Mouse (Mus musculus) CH12F3 (cell line): ENCODE measurements around the gene Foxp1.

Experiments used
- in situ Hi-C: fragments of 300-500 bp; cut with MboI; formaldehyde crosslinking; loops from 2 replicates; pipeline ENCODE4 v1.14.3; 2020; ENCODE audit warnings: low sequenced_read_pairs

Gene Foxp1

DNA sequence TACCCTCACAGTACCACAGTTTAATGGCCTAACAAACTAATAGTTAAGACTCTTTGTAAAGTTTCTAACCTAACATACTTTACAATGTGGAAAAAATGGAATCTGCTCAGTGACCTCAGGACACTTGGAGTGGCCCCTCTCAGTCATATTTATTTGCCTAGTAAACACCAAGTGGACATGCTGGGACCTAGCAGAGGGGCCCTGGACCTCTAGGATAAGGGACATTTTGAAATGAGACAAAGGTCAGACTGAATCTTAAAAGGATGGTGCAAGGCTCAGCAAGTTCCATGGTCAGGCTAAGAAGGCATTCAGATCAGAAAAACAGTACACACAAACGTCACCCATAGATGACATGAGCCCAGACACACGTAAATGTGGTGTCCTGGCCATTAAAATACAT is 483.5 kb downstream of the Foxp1 start:
- in situ Hi-C loops = no loop called here

DNA sequence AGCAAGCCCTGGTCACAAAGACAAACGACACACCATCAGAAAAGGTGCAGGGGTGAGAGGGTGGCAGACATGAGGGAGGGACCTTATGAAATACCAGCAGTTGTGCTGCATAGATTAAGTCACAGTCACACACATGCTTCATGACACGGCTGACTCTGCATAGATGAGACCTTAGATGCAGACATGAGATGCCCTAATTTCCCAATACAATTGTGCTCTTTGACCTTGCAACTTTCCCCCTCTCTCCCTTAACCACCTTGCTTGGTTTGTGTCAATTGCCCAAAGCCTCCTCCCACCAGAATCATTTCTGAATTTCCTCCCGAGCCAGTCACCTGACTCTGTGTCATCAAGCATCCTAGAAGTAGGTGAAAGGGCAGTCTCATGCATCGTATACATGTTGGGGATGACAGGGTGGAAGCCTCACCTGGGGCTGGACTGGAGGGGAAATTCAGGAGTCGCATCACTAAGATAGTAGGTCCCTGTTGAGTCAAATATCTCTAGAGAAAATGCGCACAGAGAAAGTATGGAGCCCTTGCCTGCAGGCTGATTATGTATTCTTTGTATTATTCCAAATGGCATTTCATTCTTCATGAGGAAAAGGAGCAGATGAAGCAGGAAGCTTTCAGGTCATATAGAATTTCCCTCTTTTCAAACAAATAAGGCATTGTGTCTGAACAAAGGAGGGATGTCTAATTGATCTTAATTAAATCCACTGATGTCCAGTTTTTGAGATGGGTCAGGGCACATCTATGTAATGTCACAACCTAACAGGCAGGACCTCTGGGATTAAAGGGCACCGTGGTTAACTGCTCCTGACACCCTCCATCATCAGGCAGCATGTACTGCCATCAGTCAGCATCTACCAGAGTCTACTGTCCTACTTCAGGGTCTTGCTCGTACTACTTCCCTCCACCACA is 486.8 kb downstream of the Foxp1 start:
- in situ Hi-C loops = no loop called here

DNA sequence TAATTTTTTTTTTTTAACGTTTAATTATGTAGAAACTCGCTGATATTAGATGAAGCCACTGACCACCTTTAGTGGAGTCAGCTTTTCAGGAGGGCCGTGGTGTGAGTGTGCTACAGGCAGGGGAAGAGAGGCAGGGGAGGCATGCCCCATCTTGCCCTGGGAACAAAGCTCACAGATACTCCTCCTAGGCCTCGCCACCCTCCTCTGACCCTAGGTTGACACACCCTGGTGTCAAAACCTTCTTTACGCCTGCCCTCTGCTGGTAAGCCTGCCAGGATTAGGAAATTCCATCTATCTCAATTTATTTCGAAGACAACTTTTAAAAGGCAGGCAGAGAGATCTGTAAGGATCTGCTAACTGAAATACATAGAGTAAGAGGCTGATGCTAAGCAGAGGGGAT is 489.5 kb downstream of the Foxp1 start:
- in situ Hi-C loops = no loop called here

DNA sequence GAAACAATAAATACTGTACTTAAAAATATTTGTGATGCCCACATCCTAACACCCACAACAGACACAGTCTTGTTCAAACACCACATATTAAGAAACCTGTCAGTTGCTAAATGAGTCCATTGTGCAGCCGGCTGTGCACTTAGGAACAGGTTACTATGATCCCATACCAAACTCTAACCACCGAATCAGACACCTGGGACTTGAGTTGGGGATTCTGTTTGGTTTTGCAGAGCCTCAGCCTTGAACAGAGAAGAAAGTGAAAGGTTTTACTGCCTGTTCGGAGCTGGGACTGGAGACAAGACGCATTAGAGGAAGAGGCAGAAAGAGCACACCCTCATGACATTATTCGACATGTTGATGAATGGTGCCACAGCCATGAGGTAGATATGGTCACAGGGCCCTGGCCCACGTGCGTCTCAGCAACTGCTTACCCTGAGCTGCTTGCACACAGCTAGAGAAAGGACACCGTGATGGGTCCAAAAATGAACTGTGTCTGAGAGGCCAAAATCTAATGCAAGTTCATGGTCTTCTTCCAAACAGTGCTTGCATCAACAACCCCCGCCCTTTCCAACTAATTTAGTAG is 491.1 kb downstream of the Foxp1 start:
- in situ Hi-C loops = no loop called here

DNA sequence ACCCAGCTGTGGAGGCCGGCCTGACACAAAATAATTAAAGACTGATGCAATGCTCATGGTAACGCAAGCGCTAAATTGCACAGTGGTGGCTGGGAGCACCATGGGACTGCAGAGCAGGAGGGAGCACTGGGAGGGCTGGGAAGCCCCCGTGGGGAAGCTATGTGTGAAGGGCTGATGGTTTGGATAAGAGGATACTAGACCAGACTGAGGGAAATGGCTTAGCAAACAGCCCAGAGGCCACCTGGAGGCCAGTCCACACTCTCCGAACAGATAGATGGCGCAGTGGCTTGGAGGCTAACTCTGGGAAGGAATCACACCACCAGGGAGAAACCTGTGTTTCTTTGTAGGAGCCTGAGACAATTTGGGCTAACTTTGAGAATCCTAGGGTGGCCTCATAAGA is 492.3 kb downstream of the Foxp1 start:
- in situ Hi-C loops = no loop called here

DNA sequence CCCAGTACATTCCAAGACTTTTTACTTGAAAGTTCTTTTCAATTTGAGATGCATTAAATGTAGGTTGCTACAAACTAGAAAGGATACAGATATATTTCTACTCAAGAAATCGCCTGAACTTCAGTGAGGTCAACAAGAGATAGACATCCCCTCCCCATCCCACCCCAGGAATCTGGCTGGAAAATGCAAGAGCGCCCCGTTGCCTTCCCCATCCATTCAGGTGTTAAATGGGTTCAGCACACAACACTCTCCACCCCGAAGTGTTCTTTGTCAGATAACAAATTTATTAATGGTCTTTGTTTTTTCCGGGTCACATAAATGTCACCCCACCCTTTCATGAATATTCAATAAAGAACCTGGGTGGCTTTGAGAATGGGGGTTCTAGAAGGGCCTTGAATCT is 493.1 kb downstream of the Foxp1 start:
- in situ Hi-C loops = no loop called here

DNA sequence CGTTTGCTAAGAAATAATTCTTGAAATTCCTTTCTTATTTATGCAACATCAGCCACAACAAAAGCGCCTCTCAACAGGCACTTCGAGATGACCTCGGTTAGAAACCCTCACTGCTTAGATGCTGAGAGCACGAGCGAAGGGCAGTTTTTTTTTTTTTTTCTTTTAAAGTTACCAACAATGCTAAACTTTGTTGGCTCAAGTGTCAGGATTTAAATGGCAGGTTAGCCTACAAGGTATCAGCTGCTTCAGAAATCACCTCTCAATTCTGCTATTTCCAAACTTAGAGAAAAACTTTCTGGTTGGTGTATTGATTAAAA is 493.6 kb downstream of the Foxp1 start:
- in situ Hi-C loops = no loop called here

DNA sequence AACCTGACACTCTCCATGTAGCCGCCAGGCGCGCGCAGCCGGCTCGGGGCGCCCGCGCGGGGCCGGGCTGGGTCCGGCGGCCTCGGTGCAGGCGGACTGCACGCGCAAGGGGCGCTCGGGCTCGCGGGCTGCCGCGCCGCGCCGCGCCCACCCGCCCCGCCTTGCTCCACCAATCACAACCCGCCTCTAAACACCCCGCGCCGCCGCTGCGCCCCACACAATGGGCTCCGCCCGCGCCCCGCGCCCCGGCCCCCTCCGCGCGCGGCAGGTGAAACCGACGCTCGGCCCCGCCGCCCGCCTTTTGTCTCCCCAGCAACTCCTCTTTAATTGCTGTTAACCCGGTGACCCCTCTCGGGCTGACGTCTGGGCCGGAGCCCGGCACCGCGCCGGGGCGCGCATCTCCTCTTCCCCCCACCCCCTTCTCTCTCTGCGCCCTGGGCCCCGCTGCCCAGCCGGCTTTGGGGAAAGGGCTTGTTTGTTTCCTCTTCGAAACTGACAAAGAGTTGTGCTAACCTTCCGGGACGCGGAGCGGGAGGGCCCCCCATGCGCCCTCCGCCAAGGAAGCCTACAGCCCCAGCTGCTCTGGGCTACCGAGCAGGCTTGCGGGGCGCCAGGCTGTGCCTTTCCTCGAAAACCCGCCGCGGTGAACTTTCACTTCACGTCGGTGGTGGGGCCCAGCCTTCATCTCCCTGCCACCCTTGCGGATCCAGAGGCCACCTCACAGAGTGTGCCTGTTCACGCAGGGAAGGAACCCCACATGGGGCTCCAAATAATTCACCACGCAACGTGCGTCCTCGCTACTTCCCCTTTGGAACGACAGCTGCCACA is 494.1 kb downstream of the Foxp1 start:
- in situ Hi-C loops = no loop called here

DNA sequence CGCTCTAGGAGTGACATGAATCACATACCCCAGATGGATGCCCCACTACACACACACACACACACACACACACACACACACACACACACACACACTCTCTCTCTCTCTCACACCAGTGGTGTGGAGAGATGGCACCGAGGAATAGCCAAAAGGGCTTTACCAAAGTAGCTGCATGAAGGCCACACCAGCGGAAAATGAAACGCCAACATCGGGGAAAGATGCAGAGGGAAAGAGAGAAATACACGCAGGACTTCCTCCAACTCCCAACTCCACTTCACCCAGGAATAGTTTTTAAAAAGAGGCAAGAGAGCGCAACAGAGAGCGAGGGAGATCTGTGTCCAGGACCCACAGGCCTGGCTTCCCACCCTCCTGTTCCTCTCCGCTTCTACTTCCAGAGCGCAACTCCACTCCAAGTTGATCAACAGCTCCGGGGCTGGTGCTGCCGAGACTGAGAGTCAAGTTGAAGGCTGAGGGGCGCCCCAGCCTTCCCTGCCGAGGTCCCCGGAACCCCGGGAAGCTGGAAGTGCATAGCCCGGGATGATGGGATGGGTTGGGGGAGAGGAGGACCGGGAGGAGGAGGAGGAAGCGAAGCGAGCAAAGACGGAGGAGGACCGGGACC is 494.9 kb downstream of the Foxp1 start:
- in situ Hi-C loops = no loop called here

DNA sequence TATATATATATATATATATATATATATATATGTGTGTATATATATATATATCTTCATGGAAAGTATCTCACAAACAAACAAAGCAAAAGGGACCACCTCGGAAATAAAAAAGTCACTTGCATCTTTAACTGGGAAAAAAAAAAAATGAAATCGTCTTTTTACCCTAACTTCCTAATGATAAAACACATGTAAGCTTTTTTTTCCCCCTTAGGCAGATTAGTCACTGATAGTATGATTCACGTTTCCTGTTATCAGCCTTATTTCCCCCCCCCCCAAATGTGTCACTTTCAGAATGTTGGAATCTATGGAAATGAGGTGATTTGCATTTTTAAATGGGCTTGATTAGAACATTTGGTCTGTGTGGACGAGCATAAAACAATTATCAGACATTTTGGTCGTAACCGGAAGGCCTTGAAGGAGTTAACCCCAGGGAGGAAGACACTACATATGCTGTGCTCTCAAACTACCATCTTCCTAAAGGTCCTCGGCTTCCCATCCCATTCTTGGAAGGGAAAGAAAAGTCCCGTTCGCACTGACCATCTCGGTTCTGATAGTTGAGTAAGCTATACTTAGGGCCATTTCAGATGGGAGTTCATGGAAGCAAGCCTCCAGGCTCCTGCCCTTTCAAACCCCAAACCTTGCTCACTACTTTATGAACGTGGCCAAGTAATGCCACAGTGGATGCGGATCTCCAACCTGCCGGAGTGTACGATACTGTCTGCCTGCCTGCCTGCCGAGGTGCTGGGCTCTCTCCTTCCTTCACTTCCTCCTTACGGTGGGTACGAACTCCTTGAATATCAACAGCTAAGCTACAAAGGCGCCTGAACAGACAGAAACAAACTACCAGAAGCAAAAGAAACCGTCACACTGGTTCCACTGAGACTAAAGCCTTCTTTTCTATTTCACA is 495.6 kb downstream of the Foxp1 start:
- in situ Hi-C loops = no loop called here

DNA sequence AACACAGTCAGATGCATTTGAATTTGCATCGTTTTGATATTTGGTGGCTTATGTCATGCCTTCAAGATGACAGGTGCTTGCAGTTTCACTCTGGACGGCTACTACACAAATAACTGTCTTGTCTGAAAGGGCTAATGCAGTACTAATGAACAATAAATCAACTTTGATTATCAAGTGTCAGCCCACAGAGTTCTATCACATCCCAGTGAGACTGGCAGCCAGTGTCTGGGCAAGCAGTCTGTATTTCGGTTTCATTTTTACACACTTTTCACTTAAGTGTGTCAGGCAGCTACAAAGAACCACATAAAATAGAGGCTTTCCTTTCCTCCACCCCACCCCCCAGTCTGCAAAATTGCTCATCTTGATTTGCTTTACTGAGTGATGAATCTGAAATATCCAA is 496.5 kb downstream of the Foxp1 start:
- in situ Hi-C loops = no loop called here

DNA sequence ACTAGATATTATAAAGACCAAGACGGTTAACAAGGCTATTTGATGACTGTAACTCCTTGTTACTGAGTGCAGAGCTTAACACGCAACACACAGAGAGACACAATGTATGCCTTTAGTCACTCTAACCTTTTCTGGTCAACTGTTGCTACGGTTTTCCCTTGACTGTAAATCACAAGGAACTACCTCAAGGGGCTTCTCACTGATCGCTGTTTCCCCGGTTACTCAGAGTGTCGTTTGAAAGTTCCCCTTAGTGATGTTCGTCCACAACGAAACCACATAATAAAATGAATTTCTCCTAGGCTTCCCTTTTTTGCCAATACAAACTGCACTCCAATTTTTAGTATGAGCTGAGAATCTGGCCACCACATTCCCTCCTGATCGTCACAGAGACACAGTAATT is 497.9 kb downstream of the Foxp1 start:
- in situ Hi-C loops = no loop called here

DNA sequence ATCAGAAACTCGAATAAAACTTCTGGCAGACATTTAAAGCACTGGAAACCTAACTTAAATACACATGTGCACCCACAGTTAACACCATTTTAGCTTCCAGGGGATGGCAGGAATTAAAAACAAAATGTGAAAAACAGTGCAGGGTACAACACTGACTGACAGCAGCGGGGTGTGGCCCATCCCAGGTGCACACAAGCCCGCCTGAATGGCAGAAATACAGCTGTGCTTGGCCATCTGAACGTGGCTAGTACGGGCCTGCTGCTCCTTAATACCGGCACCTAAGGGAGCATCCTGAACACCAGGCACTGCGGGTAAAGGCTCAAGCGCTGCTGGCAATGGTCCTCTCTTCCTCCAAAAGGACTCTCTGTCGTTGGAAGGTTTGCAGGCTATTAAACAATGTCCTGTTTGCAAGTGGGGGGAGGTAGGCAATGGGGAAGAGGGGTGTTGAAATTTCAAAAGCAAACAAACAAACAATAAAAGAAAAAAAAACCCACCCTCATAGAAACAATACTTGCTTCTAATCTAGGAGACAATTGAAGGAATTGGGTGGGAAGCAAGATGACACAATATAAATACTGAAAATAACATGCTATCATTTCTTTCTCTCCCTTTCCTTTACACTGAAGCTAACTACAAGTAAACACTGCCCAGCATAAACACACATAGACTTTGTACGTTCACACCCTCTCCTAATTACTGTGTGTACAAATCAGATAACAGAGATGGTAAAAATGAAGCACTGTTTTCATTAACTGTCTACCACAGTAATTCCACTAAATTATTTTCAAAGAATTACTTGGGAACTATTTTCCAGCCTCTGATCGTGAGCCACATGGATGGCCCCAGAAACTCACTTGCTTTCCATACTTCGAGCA is 501.7 kb downstream of the Foxp1 start:
- in situ Hi-C loops = no loop called here

DNA sequence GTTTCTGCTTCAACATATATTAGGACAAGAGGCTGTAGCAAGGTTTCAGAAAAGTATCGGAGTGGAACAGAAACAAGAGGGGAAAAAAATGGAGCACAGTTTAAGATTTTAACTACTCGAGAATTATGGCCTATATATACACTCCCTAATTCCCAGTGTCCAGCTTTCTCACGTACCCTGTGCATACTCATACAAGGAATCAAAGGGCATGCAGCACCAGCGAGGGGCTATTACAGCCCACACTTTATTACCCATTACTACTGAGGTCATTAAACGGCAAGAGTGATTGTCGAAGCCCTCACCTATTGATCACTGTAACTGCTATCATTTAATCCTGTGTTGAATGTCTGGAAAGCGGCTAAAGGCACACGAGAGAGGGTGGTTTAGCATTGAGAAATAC is 502.8 kb downstream of the Foxp1 start:
- in situ Hi-C loops = no loop called here

DNA sequence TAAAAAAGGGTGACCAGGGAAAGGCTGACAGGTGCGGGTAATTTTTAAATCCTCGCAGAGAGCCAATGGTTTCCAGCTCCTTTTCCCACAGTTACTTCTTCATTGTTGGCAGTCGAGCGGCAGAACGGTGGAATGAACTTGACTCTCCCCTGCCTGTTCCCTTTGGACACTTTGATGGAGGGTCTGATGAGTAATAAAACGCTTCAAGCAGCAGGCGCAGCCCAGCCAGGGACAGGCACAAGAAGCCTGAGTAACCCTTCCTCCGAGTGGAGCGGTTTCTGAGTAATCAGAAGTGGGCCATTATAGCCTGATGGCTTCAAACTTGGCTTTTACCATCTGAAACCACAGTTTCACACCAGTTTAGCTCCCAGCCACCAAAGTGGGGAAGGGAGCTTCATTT is 503.3 kb downstream of the Foxp1 start:
- in situ Hi-C loops = no loop called here

DNA sequence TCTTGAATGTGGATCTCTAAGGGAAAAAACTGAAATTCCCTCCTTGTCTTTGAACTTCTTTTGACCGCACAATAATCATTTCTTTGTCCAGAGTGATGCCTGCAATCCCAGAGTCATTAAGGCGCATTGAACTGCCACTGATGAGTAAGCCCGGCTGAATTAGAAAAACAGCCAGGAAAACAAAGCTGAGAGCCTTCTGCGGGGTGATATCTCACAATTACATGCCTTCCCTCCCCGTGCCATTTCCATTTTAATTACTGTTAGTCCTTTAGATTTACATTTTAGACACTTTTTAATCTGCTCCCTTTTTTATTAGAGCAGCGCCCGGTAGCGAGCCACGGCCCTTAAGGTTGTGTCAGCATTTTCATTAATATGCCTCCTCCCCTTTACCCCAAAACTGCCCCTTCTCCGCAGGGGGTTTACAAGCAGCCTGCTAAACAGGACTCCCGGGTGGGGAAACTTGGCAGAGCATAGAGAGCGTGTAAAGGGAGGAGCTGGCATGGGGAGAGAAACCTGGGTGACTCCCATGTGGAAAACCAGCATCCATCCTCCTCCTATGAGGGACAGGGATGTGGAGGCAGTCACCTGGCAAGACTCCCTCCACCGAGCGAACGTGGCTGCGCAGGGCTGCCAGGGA is 508.5 kb downstream of the Foxp1 start:
- in situ Hi-C loops = no loop called here

DNA sequence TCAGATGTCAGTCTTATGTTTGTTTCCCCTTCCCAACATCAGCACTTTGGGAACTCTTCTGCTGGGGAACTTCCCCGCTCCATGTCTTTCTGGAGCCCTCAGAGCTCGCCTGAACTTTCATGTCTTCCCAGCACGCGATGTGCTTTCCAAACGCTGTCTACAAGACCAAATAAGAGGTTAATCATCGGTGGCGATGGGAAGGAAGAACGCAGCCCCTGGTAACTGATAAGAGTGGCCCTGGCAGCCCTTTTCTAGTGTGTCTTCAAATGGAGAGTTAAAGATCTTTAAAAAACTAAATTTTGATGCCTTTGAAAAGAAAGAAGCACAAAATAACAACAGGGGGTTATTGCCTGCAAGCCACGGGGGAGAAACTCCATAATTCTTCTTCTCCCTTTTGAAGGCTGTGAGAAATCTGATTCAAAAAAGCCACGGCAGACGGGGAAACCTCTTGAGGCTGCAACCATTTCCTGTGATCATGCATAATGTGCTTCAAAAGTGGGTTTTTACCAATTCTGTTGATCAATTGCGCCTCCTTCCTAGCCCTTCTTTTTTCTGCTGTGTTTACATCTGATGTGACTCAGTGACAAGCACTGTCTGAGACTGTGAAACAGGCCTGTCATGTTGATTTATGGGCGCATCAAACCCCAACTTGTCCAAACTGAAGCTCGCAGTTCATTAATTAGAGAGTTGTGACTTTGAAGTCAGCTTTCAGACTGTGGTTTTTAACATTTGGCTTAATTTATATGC is 509.2 kb downstream of the Foxp1 start:
- in situ Hi-C loops = no loop called here

DNA sequence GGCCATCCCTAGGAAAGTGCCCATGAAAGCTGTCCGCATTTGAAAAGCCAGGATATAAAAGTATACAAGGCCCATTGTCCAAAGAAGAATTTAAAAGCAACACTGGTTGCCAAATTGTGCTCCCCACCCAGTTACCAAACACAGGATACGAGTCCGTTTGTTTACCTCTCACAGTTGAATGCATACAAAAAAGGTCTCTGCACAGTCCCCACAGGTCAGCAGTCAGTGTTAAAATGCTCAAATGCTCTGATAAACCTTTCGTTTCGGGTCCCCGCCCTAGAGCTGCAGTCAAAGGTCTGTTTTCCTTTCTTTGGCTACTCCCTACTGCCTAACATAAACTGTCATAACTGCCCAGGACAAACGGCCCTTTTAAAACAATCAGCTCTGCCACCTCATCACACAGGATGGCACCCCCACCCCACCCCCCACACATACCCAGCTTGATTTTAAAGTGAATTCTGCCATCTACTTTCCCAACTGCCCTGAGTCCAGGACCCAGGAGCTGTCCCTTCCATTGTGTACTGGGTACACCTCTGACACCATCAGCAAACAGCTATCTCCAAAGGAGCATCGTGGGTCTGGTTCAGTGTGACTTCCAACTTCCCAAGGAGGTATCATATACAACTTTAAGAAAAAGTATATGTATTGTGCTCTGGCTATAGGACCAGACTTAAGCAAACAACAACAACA is 510.5 kb downstream of the Foxp1 start:
- in situ Hi-C loops = no loop called here
